Mouse (Mus musculus): ENCODE measurements around the gene Tenm4. TPM values are rescaled to one million over a fixed set of nuclear protein-coding genes. Genes with fewer than 3 reads are reported as not detected.

The Tenm4 gene
- polyA plus RNA-seq, 1 experiment from 2014 or later: 38.0 TPM

GRCm38 (mm10) chr7:96657101-96657830 is 486.2 kb downstream of the Tenm4 start:
- no peaks in the 10 kb centered on the region; the same call in 1 of the 2 replicates for H3K27me3 ChIP-seq (ENCODE audit: control insufficient read depth, insufficient read depth, low read length)
- WGBS: 9% methylated on average over 13 of the region's 13 CpGs
- no peak for ATAC-seq (ENCODE audit: low FRiP score, low TSS enrichment)

DNA sequence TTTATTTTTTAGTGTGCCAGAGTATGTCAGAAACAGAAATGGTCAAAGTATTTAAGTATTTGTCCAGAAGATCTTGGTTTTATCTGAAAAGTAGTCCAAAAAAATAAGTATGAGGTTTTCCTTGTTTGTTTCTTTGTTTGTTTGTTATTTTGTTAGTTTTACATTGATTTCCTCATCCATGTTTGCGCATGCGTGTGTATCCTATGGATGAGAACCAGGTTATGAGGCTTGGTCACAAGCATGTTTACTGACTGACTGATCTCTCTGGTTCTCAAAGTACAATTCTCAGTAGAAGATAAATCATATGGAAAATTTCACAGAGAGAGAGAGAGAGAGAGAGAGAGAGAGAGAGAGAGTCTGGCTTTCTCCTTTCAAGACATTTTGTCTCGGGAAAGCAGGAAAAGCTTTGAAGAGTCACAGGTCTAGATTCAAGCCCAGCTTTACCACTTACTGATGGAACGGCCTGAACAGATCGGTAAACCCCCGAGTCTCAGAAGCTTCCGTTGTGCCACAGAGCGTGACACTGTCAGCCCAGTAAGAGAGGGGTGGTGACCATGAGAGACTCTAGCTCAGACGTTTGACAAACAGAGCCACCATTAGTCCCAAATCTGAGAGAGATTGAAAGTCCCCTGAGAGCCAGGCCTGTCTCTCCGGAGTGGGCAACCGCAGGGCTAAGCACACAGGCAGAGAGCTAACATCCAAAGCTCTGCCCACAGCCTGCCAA is 487.0 kb downstream of the Tenm4 start:
- no peak for ATAC-seq (ENCODE audit: low FRiP score, low TSS enrichment)
- Histone ChIP-seq H3K9me3 (ENCODE audit: control insufficient read depth, low read length) (no peaks in the 10 kb centered on the region), H3K4me2 (ENCODE audit: low read length) (no peak overlapping the region), H3K4me1 (ENCODE audit: control insufficient read depth, insufficient read depth, low read length) (peaks cover 26% of the 10 kb centered on the region), H3K27ac (replicated peaks; ENCODE audit: low read depth, low read length) (no peak overlapping the region), H3K36me3 (ENCODE audit: control insufficient read depth, insufficient read depth, low read length) (no peaks in the 10 kb centered on the region), H3K9ac (replicated peaks; ENCODE audit: low read length) (no peak overlapping the region), H3K27me3 (ENCODE audit: control insufficient read depth, insufficient read depth, low read length) (no peaks in the 10 kb centered on the region; the same call in 1 of the 2 replicates), H3K4me3 (replicated peaks; ENCODE audit: low read depth, low read length) (no peak overlapping the region)
- WGBS: 47% methylated on average over 11 of the region's 11 CpGs
- DNase-seq: no peak

More at GRCm38 (mm10) chr7:96657101-96657830, 486.2 kb downstream of the Tenm4 start:
- Histone ChIP-seq H3K36me3 (ENCODE audit: control insufficient read depth, insufficient read depth, low read length) (no peaks in the 10 kb centered on the region), H3K4me3 (replicated peaks; ENCODE audit: low read depth, low read length) (no peak overlapping the region), H3K9me3 (ENCODE audit: control insufficient read depth, low read length) (no peaks in the 10 kb centered on the region), H3K4me1 (ENCODE audit: control insufficient read depth, insufficient read depth, low read length) (peaks cover 29% of the 10 kb centered on the region), H3K27ac (replicated peaks; ENCODE audit: low read depth, low read length) (no peak overlapping the region), H3K9ac (replicated peaks; ENCODE audit: low read length) (no peak overlapping the region), H3K4me2 (ENCODE audit: low read length) (no peak overlapping the region)
- DNase-seq: no peak

GRCm38 (mm10) chr7:96660907-96661306 is 489.9 kb downstream of the Tenm4 start:
- WGBS: 49% methylated on average over 3 of the region's 3 CpGs
- no peak overlapping the region for H3K9ac ChIP-seq (replicated peaks; ENCODE audit: low read length)
- H3K4me2 ChIP-seq (ENCODE audit: low read length): no peak overlapping the region
- no peak for DNase-seq
- no peaks in the 10 kb centered on the region; the same call in 1 of the 2 replicates for H3K27me3 ChIP-seq (ENCODE audit: control insufficient read depth, insufficient read depth, low read length)
- H3K9me3 ChIP-seq (ENCODE audit: control insufficient read depth, low read length): no peaks in the 10 kb centered on the region
- no peak overlapping the region for H3K4me3 ChIP-seq (replicated peaks; ENCODE audit: low read depth, low read length)
- H3K36me3 ChIP-seq (ENCODE audit: control insufficient read depth, insufficient read depth, low read length): no peaks in the 10 kb centered on the region
- 0 out of 2 replicates have a peak, but pooled peaks have one; percentile 24 for ATAC-seq (ENCODE audit: low FRiP score, low TSS enrichment)
- H3K4me1 ChIP-seq (ENCODE audit: control insufficient read depth, insufficient read depth, low read length): peaks cover 29% of the 10 kb centered on the region
- H3K27ac ChIP-seq (replicated peaks; ENCODE audit: low read depth, low read length): no peak overlapping the region

GRCm38 (mm10) chr7:96661352-96662169 is 490.5 kb downstream of the Tenm4 start:
- Histone ChIP-seq H3K9me3 (ENCODE audit: control insufficient read depth, low read length) (no peaks in the 10 kb centered on the region), H3K4me3 (replicated peaks; ENCODE audit: low read depth, low read length) (no peak overlapping the region), H3K36me3 (ENCODE audit: control insufficient read depth, insufficient read depth, low read length) (no peaks in the 10 kb centered on the region), H3K27ac (replicated peaks; ENCODE audit: low read depth, low read length) (no peak overlapping the region), H3K27me3 (ENCODE audit: control insufficient read depth, insufficient read depth, low read length) (no peaks in the 10 kb centered on the region; the same call in 1 of the 2 replicates), H3K4me2 (ENCODE audit: low read length) (no peak overlapping the region), H3K4me1 (ENCODE audit: control insufficient read depth, insufficient read depth, low read length) (peaks cover 29% of the 10 kb centered on the region), H3K9ac (replicated peaks; ENCODE audit: low read length) (no peak overlapping the region)
- DNase-seq (no peak), ATAC-seq (ENCODE audit: low FRiP score, low TSS enrichment) (no peak)
- 35% methylated on average over 12 of the region's 12 CpGs for WGBS

DNA sequence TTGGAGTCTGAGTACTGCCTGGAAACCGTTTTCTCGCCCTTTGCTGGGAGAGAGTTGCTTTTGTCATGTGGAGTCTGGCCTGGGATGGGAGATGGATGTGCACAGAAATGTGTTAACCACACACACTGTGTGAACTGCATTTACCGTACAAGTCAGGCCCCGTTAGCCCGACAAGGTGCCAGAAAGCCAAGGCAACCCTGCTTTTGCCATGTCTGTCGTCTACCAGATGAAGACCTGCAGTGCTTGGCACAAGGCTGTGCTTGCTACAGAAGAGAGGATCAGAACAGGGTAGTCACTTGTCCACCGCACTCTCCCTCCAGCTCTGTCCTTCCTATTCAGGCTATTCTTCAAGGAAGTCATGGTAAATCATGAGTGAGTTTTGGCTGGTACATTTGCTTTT is 492.3 kb downstream of the Tenm4 start:
- no peak for DNase-seq
- 67% methylated on average over 7 of the region's 7 CpGs for WGBS

DNA sequence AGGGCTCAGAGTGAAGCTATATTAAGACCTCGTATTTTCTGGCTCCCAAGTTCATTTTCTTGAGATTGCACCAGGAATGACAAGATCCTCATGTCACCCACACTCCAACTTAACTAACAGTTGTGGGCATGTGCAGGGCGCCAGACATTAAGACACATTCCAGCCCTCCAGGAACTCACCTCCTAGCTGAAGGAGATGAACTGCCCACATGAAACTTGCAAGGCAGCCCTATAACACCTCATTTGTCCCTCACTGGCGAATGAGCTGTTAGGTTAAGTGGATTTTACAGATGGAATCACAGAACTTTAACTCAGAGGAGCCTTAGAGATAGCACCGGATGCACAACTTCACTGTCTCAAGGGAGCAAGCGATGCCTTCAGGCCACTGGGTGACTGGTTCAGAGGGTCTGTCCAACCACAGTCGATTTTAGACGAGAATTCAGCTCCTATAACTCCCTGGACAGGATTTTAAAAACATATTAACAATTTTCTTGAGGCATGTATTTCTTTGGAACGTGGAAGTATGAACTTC is 495.4 kb downstream of the Tenm4 start:
- no peak for DNase-seq
- no peak overlapping the region for H3K4me3 ChIP-seq (replicated peaks; ENCODE audit: low read depth, low read length)
- no peak overlapping the region for H3K27ac ChIP-seq (replicated peaks; ENCODE audit: low read depth, low read length)
- no peak for ATAC-seq (ENCODE audit: low FRiP score, low TSS enrichment)
- WGBS: 83% methylated on average over 8 of the region's 8 CpGs
- H3K9ac ChIP-seq (replicated peaks; ENCODE audit: low read length): no peak overlapping the region
- H3K4me1 ChIP-seq (ENCODE audit: control insufficient read depth, insufficient read depth, low read length): peaks cover 39% of the 10 kb centered on the region
- no peaks in the 10 kb centered on the region for H3K9me3 ChIP-seq (ENCODE audit: control insufficient read depth, low read length)
- no peaks in the 10 kb centered on the region for H3K36me3 ChIP-seq (ENCODE audit: control insufficient read depth, insufficient read depth, low read length)
- no peak overlapping the region for H3K4me2 ChIP-seq (ENCODE audit: low read length)
- H3K27me3 ChIP-seq (ENCODE audit: control insufficient read depth, insufficient read depth, low read length): no peaks in the 10 kb centered on the region

More for the DNA sequence above, 492.3 kb downstream of the Tenm4 start:
- no peak overlapping the region for H3K4me2 ChIP-seq (ENCODE audit: low read length)
- no peak overlapping the region for H3K4me3 ChIP-seq (replicated peaks; ENCODE audit: low read depth, low read length)
- no peak overlapping the region for H3K27ac ChIP-seq (replicated peaks; ENCODE audit: low read depth, low read length)
- ATAC-seq (ENCODE audit: low FRiP score, low TSS enrichment): no peak
- H3K4me1 ChIP-seq (ENCODE audit: control insufficient read depth, insufficient read depth, low read length): peaks cover 26% of the 10 kb centered on the region
- H3K36me3 ChIP-seq (ENCODE audit: control insufficient read depth, insufficient read depth, low read length): no peaks in the 10 kb centered on the region
- H3K9me3 ChIP-seq (ENCODE audit: control insufficient read depth, low read length): no peaks in the 10 kb centered on the region
- H3K27me3 ChIP-seq (ENCODE audit: control insufficient read depth, insufficient read depth, low read length): no peaks in the 10 kb centered on the region; the same call in 1 of the 2 replicates
- H3K9ac ChIP-seq (replicated peaks; ENCODE audit: low read length): 0 out of 2 replicates have a peak overlapping the region, but pooled peaks have one; percentile 6

- Histone ChIP-seq H3K4me2 (ENCODE audit: low read length) (no peak overlapping the region), H3K27me3 (ENCODE audit: control insufficient read depth, insufficient read depth, low read length) (no peaks in the 10 kb centered on the region), H3K4me3 (replicated peaks; ENCODE audit: low read depth, low read length) (no peak overlapping the region), H3K36me3 (ENCODE audit: control insufficient read depth, insufficient read depth, low read length) (no peaks in the 10 kb centered on the region), H3K9ac (replicated peaks; ENCODE audit: low read length) (no peak overlapping the region), H3K9me3 (ENCODE audit: control insufficient read depth, low read length) (no peaks in the 10 kb centered on the region), H3K4me1 (ENCODE audit: control insufficient read depth, insufficient read depth, low read length) (peaks cover 35% of the 10 kb centered on the region), H3K27ac (replicated peaks; ENCODE audit: low read depth, low read length) (no peak overlapping the region)
- ATAC-seq (ENCODE audit: low FRiP score, low TSS enrichment) (no peak), DNase-seq (no peak)
- 86% methylated on average over 6 of the region's 6 CpGs for WGBS
Observed at GRCm38 (mm10) chr7:96667688-96668087, 496.6 kb downstream of the Tenm4 start.

DNA sequence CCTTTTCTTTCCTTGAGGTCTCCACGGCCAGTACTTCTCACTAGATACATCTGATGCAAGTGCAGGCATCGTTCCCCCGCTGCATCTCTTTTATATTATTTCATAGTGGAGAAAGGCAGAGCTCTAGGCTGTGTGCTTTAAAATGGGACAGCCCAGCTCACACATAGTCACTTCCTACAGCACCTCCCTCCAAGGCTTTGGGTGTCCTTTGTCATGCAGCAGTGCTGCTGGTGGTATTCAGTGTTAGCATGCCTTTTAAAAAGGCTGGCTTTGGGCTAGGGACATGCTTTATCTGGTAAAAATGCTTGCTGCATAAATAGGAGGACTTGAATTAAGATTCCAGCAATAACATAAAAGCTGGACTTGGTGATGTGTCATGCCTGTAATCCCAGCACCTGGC is 499.0 kb downstream of the Tenm4 start:
- Histone ChIP-seq H3K9me3 (ENCODE audit: control insufficient read depth, low read length) (no peaks in the 10 kb centered on the region), H3K4me2 (ENCODE audit: low read length) (no peak overlapping the region), H3K9ac (replicated peaks; ENCODE audit: low read length) (no peak overlapping the region), H3K27ac (replicated peaks; ENCODE audit: low read depth, low read length) (peak overlapping the region; percentile 5; the same call in 1 of the 2 replicates), H3K4me3 (replicated peaks; ENCODE audit: low read depth, low read length) (no peak overlapping the region), H3K27me3 (ENCODE audit: control insufficient read depth, insufficient read depth, low read length) (no peaks in the 10 kb centered on the region), H3K36me3 (ENCODE audit: control insufficient read depth, insufficient read depth, low read length) (no peaks in the 10 kb centered on the region), H3K4me1 (ENCODE audit: control insufficient read depth, insufficient read depth, low read length) (peaks cover 34% of the 10 kb centered on the region)
- no peak for DNase-seq
- ATAC-seq (ENCODE audit: low FRiP score, low TSS enrichment): no peak
- 22% methylated on average over 3 of the region's 3 CpGs for WGBS
